In the genomic region with DNA sequence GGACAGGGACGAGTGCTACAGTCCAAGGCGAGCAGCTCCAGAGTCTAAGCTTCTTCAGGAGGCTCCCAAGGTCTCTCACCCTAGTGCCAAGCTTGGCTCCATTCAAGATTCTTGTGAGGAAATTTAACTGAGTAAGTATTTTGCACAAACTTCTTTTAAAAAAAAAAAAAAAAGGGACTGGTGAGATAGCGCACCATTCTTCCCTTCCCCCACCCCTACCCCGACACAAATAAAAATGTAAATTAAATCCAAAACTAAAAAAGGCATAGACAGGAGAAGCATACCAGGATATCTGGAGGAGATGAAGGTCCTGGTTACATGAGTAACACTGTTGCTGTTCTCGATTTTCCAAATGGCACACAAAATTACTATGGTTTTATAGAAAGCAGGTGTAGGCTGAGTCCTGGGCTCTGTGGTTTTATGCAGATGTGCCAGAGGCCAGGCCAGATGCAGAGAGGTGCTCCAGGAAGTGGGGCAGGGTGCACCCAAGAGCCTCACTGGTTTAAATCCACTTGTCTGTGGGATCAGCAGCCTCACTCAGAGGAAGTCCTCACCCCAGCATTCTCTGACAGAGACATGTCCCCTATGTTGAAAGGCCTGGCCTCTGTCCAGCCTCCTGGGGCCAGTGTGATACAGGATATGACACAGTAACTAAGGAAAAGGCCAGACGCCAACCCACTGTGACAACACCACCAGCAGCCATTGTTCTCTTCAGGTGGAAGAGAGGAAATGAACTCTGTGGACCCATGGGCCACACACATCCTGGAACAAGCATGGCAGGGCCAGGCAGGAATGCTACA, we compare ENCODE assay signal across 1 mouse cellular context.
TF ChIP-seq lines count a peak whose summit lies in the region.

No protein-coding gene starts in this region.

TF ChIP-seq in CH12.LX, 34 proteins besides CTCF, POLR2A, EP300 and RAD21:
- TF ChIP-seq USF1 (IDR thresholded peaks at IDR 0.05; ENCODE audit: low read depth, low read length) (no peak), SIN3A (IDR thresholded peaks at IDR 0.05; ENCODE audit: low read length) (peak; percentile 59; the same call in 1 of the 2 replicates), NELFE (IDR thresholded peaks at IDR 0.05; ENCODE audit: low read depth, low read length) (0 out of 2 replicates have a peak, but pooled peaks have one; percentile 43), IRF4 (IDR thresholded peaks at IDR 0.05; ENCODE audit: low read depth, low read length) (no peak; the same call in 1 of the 2 replicates), MXI1 (IDR thresholded peaks at IDR 0.05; ENCODE audit: low read depth, low read length) (peak; percentile 14; the same call in 1 of the 2 replicates), ZKSCAN1 (IDR thresholded peaks at IDR 0.05; ENCODE audit: borderline replicate concordance, low read depth, low read length) (no peak), ETS1 (conservative IDR thresholded peaks at IDR 0.05; ENCODE audit: low read depth, low read length) (peak; percentile 89), JUND (conservative IDR thresholded peaks at IDR 0.05; ENCODE audit: low read depth, low read length) (0 out of 2 replicates have a peak, but pooled peaks have one; percentile 30), GABPA (IDR thresholded peaks at IDR 0.05; ENCODE audit: insufficient replicate concordance, low read depth, low read length) (no peak), KAT2A (IDR thresholded peaks at IDR 0.05; ENCODE audit: insufficient replicate concordance, low read length) (0 out of 2 replicates have a peak, but pooled peaks have one; percentile 39), MYC (IDR thresholded peaks at IDR 0.05; ENCODE audit: low read depth, low read length) (peak; percentile 75), CHD1 (IDR thresholded peaks at IDR 0.05; ENCODE audit: low read depth, low read length) (peak; percentile 3; the same call in 1 of the 2 replicates), E2F4 (IDR thresholded peaks at IDR 0.05; ENCODE audit: insufficient replicate concordance, low read depth, low read length) (no peak), MAX (IDR thresholded peaks at IDR 0.05; ENCODE audit: low read length) (no peak; the same call in 1 of the 2 replicates), USF2 (conservative IDR thresholded peaks at IDR 0.05; ENCODE audit: low read depth, low read length) (no peak), CHD2 (IDR thresholded peaks at IDR 0.05; ENCODE audit: low read length) (peak; percentile 62; the same call in 1 of the 2 replicates), UBTF (IDR thresholded peaks at IDR 0.05; ENCODE audit: low read depth, low read length) (no peak), TCF12 (IDR thresholded peaks at IDR 0.05; ENCODE audit: low read depth, low read length) (peak; percentile 94), BHLHE40 (IDR thresholded peaks at IDR 0.05; ENCODE audit: low read depth, low read length) (peak; percentile 68), ZC3H11A (IDR thresholded peaks at IDR 0.05; ENCODE audit: low read depth, low read length) (no peak), MAFK (IDR thresholded peaks at IDR 0.05; ENCODE audit: insufficient replicate concordance, low read length) (peak; percentile 63; the same call in 1 of the 2 replicates), JUN (IDR thresholded peaks at IDR 0.05; ENCODE audit: insufficient read depth, low read depth, low read length) (no peak; the same call in 1 of the 2 replicates), HCFC1 (IDR thresholded peaks at IDR 0.05; ENCODE audit: low read depth, low read length) (peak; percentile 42; the same call in 1 of the 2 replicates), ZNF384 (IDR thresholded peaks at IDR 0.05; ENCODE audit: low read depth, low read length) (peak; percentile 88), RCOR1 (conservative IDR thresholded peaks at IDR 0.05; ENCODE audit: low read depth, low read length) (peak; percentile 55; the same call in 1 of the 2 replicates), ZMIZ1 (IDR thresholded peaks at IDR 0.05; ENCODE audit: low read depth, low read length) (peak; percentile 25; the same call in 1 of the 2 replicates), TBP (conservative IDR thresholded peaks at IDR 0.05; ENCODE audit: low read depth, low read length) (peak; percentile 69; the same call in 1 of the 2 replicates), SMC3 (IDR thresholded peaks at IDR 0.05; ENCODE audit: low read depth, low read length) (no peak; the same call in 1 of the 2 replicates), POLR2AphosphoS2 (IDR thresholded peaks at IDR 0.05; ENCODE audit: low read depth, low read length) (no peak), PAX5 (IDR thresholded peaks at IDR 0.05; ENCODE audit: low read length) (no peak), MAZ (IDR thresholded peaks at IDR 0.05; ENCODE audit: low read depth, low read length) (peak; percentile 54; the same call in 1 of the 2 replicates), NRF1 (IDR thresholded peaks at IDR 0.05; ENCODE audit: low read depth, low read length) (no peak; the same call in 1 of the 2 replicates), MEF2A (IDR thresholded peaks at IDR 0.05; ENCODE audit: borderline replicate concordance, low read depth, low read length) (peak; percentile 78), ELF1 (IDR thresholded peaks at IDR 0.05; ENCODE audit: low read depth, low read length) (peak; percentile 91)
